Mouse (Mus musculus): ENCODE measurements around the gene Fstl1.

Gene Fstl1

DNA sequence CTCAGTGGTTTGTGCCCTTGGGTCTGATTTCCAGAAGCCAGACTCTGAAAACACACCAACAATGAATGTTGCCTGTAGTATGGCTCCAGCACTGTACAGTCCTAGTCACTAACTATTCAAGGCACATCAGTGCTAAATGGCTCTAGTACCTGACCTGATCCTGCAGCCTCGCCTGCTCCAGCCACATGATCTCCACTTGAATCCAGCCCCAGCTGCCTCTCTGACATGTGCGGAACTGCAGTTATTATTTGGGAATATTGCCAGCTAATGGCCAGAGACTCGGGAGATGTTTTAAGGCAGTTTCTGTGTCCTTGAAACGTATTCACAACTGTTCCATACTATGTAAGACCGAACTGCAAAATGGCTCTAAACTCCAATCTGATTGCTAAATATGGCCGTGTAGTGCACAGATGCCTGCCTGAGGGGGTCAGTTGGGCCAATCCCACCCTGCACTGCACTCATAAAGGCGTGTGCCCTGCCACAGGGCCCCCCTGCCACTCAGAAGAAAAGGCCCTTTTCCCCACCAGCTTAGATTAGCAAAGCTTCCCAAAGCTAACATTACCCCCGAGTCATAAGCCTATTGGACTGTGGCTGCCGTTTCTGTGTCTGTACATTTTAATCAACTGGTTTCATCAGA, 11.0 kb downstream of the Fstl1 start:
- no peak for DNase-seq (ENCODE audit: low read depth in 2 of 2, low spot score in 2 of 2)

DNA sequence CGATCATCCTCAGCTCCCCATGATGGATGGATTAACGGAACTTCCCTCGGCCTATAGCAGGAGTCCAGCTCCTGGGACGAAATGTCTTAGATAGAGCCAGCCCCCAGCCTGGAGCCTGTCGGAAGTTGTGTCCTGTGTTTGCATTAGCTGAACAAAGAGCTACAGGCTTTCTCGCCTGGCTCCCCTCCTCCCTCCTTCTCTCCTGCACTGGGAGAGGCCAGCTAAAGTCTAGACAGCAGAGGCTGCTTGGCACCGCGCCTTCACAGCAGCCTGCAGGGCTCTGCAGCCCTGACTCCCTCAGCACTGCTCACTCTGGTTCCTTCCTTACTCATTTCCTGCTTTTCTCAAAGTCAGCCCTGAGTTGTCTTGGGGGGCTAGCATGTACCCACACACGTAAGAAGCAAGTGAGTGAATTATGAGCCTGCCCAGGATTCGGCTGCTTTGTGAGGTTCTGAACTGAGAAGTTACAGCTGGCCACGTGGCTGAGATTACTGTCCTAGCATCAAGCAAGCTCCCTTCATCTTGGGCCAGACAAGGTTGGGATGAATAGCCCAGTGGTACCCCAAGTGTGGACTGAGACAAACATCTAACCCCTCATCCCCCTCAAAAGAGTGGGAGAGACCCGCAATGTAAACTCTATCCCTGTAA, 11.8 kb downstream of the Fstl1 start:
- no peak for DNase-seq (ENCODE audit: low read depth in 2 of 2, low spot score in 2 of 2)

DNA sequence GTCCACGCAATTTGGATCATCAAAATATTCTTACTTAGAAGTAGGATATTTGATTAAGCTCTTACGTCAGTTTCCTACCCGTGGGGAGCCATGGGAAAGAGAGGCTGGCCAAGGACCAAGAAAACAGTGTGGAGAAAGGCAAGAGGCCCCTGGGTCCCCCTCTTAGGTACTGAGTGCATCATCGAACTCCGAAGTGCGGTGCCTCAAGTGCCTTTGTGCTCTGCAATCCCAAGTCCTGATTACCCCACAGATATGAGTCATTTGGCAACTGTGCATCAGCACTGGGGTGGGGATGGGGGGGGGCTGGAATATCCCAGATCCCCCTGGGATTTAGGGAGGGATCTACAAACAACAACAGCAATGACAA, 12.3 kb downstream of the Fstl1 start:
- DNase-seq (ENCODE audit: low read depth in 2 of 2, low spot score in 2 of 2) = no peak

DNA sequence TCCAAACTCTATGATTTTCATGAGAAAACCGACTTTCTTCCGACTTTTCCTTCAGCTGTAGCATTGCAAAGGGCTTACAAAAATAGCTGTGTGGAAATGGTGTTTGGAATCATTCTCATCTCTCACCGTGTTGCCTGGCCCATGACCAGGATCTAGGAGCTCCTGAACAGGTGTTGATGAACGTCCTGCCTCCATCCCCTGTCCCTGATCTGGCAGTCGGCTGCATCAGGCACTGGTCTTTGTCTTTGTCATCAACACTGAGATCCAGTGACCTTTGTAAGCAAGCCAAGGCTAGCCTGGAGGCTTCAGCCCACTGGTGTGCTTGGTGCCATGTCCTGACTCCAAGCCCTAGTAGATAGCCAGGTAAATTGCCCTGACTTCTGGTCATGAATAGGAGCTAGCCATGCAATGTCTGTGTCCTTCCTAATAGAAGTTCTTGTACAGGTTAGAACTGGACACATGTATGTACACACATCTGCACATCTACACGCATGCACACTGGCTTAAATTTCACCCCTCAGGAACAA, 12.8 kb downstream of the Fstl1 start:
- DNase-seq (ENCODE audit: low read depth in 2 of 2, low spot score in 2 of 2) = no peak

DNA sequence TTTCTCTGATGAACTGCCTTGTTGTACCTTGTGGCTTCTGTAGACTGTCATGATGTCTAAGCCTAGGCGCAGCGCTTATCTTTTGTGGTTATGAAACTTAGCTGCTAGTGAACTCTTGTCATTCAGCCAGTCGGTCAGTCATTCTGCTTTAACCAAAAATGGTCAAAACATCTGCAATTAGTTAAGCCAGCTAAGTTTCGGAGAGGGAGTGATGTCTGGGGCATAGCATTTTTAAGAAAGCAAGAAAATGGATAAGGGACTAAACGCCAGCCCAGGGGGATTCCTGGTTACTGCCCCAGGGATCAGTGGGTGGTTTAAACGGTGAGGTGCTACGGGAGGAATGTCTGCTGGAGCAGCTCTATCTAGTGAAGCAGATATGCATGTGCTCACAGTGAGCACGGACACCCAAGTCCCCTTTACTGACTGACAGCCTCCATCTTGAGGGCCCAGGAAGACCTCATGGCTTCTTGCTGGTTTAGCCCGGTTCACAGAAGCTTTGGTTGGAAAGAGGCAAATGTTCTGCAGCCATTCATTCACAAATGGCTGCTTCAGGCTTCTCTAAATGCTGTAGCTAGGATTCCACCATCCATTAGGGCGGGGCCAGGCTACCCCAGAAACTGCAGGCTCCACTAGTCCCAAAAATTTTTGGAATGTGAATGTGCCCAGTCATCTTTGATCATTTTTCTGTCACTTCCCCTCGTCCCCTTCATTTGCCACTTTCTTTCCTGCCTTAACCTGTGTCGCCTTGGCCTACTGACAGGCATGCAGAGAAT, 13.5 kb downstream of the Fstl1 start:
- DNase-seq (ENCODE audit: low read depth in 2 of 2, low spot score in 2 of 2) = no peak

DNA sequence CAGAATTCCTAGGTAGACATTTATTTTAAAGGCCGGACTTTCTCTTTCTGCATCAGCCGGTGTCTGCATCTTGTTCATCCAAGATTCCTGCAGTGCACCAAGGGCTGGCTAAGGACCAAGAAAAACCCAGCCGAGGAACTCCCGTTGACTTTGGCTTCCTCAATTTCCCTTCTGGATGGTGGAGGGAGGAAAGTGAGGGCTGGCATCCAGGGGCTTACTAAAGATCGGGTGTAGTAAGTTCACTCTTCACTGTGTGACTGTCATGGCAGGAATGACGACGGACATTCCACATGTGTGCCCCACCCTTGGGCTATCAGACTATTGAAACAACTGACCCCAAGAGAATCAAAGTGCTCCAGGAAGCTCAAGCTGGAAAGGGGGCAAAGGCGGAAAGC, 14.1 kb downstream of the Fstl1 start:
- DNase-seq (ENCODE audit: low read depth in 2 of 2, low spot score in 2 of 2) = no peak

DNA sequence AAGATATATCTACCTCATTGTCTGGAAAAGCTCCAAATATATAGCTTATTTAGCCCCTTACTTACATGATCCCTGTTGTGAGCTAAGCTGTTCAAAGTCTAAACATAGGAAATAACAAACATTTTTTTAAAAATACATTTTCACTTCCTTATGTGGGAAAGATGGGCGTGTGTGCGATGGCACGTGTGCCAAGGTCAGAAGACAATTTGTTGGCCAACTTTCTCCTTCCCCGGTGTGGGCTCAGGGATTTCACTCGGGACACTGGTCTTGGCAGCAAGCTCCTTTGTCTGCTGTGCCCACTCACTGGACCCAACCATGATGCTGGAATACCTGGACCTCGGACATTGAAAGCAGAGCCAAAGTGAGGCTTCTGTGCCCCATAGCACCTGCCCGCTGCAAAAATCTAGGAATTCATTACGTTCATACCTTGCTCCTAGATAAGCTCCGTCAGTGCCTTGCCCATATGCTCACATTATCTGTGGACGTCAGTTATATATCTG, 19.0 kb downstream of the Fstl1 start:
- DNase-seq (ENCODE audit: low read depth in 2 of 2, low spot score in 2 of 2) = no peak

DNA sequence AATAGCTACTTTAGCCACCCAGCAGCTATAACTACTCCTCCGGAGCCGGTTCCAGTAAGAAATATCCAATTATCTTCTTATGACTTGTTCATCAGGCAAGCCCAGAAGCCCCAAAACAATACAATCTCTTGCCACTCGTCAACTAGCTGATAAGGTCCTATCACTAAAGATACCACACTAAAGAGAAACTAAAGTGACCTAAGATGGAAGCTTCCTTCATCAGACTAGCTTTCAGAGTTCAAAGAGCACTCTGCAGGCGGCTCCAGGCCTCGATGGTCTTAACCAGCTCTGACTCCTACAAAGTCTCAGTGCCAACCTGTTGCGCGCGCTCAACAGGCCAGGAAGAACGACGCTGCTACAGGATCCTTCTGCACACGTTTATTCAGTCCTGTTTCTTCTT, 19.6 kb downstream of the Fstl1 start:
- no peak for DNase-seq (ENCODE audit: low read depth in 2 of 2, low spot score in 2 of 2)

DNA sequence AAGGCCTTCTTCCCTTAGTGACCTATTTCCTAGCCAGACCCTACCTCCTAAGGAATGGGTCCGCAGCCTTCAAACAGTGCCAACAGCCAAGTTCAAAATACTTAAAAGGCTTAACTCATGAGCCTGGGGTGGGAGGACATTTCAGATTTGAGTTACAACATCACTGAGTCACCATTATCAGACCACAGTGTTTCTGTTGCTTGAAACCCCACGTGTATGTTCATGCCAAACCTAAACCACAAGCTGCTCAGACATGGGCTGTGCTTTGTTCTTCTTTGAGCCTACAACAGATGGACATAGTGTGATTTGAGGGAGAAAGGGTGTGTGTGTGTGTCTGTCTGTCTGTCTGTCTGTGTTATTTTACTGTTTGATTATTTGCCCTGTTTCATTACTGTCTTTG, 24.4 kb downstream of the Fstl1 start:
- DNase-seq (ENCODE audit: low read depth in 2 of 2, low spot score in 2 of 2) = no peak

DNA sequence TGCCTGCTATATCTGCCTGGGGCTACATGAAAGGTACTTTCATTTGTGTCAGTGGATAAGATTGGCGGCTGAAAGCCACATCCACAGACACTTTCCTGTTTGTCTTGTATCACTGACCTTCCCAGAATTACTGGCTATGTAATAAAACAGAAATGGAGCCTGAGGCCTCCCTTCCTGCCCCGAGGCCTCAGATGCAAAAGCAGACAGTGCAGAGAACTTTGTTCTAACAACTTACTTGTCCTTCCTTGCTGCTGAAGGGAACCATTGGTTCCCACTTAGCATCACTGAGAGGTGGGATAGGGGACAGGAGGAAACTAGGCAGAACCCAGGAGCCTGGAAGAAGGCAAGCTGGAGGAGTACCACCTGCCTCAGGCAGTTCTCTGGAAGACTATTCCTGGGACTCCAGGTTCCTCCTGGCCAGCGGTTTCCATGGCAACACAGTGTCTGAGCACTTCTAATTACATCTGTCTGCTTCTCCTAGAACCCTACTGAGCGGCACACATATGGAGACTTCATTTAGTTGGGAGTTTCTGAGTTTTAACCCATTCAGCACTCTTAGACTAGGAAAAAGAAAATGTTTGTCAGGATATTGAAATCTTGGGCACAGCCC, 26.1 kb downstream of the Fstl1 start:
- DNase-seq (ENCODE audit: low read depth in 2 of 2, low spot score in 2 of 2) = no peak

DNA sequence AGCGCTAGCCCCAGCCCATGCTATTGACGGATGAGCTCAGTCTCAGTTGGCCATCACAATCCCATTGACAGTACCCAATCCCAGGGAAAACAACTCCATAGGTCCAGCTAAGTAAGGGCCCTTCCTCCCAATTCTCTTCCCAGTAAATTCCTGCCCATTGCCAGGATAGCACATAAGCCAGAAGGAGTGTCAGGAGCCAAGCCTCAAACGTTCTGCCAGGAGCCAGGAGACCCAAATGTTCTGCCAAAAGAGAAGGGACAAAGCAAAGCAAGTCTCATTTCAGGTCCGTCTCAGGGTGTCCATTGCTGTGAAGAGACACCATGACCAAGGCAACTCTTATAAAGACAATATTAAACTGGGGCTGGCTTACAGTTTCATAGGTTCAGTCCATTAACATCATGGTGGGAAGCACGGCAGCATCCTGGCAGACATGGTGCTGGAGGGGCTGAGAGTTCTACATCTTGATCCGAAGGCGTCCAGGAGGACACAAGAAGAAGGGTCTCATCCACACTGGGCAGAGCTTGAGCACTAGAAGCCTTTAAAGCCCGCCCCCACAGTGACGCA, 26.8 kb downstream of the Fstl1 start:
- no peak for DNase-seq (ENCODE audit: low read depth in 2 of 2, low spot score in 2 of 2)

DNA sequence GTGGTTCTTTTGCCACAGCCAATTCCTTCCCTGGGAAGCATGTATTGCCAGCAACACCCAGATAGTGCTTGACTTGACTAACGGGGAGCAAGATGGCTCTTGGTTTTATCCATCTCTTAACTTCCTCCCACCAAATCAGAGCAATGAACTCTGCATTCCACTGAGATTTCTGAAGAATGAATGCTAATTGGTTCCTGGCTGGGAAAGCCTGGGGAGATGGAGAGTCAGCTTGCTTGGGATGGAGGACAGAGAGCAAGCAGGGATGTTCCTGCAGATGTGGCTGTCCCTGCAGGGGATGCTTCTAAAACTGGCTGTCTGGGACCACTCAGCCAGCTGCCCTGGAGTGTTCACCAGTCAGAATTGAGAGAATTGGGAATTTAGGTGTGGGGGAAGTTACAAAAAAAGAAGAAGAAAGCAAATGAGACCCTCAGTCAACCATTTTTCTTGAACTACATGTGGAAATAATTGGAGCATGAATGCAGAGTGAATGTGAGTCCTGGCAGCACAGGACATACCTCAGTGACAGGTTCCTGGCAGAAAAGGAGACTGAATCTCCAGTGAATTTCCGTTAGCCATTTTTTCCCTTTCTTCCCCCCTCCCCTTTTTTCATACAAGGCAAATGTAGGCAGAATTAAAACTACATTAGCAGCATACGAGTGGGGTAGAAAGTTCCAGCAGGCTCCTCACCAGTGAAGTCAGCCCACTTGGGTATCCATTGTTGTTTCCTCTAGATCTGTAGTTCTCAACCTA, 29.2 kb downstream of the Fstl1 start:
- DNase-seq (ENCODE audit: low read depth in 2 of 2, low spot score in 2 of 2) = no peak

DNA sequence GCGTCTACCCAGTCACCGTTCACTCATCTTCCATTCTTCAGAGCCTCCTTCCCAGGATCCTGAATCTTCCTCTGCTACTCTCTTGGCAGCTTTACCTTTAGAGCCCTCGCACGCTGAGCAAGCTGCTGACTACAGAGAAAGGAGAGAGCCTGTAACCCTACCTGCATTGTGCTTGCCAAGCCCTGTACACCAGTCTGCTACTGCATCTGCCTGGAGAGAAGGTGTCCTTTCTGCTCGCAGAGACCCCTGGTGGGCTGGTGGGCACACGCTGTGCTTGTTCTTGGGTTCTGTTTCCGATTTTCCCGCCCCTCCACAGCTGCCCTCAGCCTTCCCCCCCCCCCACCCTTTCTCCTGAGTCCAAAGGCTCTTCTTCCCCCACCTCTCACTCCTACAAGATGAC, 30.6 kb downstream of the Fstl1 start:
- no peak for DNase-seq (ENCODE audit: low read depth in 2 of 2, low spot score in 2 of 2)

DNA sequence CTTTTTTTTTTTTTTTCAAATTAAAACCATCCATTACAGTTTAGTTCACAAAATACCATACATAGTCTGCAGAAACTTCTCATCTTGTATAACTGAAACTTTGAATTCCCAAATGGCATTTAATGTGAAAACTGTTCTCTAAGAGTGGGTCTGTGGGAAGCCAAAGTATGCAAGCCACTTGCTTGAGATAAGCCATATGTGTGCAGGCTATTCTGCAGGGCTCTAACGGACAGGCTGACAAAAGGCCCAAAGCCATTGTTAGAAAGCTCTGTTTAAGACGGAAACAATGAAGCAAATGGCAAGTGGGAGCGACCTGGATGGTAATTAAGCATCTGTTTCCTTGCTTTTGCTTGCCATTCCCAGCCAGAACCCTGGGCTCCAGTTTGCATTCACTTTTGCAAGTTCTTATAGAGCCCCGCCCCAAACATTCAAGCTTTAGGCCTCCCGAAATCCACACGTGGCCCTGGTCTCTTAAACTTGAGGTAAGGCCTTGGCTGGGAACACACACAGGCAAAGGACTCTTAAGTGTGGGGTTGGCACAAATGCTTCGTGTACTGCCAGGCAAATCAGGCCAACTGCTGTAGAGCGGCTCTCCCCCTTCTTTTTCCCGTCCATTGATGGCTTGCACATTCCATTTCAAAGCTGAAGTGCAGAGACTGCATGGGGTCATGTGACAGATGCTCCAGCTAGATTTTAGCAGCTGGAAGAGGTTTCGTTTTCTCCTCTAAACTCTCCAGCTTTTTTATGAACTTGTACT, 32.4 kb downstream of the Fstl1 start:
- DNase-seq (ENCODE audit: low read depth in 2 of 2, low spot score in 2 of 2) = no peak

DNA sequence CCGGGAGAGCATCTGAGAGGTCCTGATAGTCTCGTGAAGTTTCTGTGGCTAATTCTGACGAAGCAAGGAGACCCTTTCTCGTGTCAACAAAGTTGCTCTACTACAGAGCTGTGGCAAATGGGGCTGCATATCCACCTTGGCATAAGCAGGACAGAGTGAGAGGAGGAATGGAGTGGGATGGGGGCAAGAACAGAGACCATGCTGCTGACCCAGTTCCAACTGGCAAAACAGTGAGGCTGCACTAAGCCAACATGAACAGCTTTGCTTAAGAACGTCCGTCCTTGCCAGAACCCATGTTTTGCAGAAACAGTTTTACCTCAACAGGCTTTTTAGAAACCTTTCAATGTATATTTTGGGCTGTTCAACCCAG, 32.9 kb downstream of the Fstl1 start:
- no peak for DNase-seq (ENCODE audit: low read depth in 2 of 2, low spot score in 2 of 2)

DNA sequence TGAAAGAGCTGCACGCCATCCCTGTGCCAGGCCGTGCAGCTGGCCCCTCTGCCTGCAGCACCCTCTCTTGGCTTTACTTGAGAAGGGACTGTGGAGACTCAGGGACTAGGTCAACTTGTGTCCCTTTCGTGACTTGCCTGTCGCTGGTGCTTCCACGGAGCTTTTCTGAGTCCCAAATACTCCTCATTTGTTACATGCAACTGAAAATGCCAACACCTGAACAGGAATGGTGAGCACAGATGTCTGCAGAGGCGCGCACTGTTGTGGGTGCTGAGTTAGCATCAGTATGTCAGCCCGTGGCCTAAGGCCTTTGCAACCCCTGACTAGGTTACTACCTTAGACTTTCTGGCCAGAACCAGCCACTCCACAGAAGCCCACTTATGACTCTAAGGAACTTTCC, 35.2 kb downstream of the Fstl1 start:
- no peak for DNase-seq (ENCODE audit: low read depth in 2 of 2, low spot score in 2 of 2)

DNA sequence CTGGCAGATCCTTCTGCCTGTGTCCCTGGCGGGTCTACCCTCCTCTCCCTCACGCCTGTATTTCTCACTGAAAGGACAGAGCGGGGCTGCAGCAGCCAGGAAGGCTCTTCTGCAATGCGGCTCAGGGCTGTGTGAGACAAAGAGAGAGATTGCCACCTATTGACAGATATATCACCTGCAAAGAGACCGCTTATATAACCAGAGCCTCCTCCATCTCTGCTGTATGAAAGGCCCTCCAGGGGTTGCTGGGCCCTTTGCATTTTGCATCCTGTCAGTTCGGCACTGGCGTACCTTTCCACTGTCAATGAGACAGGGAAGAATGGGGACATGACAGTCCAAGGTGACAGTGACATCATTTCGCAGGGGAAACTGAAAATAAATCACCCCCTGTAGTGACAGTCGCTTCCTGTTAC, 35.8 kb downstream of the Fstl1 start:
- no peak for DNase-seq (ENCODE audit: low read depth in 2 of 2, low spot score in 2 of 2)

DNA sequence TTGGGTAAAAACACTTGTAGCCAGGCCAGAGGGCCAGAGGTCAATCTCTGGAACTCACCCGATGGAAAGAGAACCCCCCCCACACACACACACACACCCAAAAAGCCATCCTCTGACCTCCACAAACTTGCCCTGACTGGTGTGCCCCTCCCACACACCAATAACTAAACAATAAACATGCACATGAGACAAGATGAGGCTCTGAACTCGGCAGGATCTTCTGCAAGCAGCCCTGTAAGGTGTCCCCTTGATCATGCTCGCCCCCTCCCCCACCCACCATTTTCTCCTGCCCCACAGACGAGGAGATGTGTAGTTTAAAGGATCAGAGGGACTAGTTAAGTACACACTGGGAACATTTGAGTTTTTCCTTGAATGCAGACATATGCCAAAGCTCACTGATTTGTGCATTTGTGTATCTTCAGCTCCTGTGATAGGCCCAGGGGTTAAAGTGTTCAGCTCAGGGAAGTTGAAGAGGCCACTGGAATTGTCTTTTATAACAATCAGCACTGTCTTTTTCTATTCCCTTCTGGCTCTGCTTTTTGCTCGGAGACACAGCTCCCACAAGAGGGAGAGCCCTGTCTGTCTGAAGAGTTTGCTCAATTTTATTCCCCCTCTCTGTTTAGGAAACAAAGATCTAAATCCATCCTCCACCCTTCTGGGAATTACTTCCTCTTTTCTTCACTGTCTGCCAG, 37.2 kb downstream of the Fstl1 start:
- DNase-seq (ENCODE audit: low read depth in 2 of 2, low spot score in 2 of 2) = no peak

DNA sequence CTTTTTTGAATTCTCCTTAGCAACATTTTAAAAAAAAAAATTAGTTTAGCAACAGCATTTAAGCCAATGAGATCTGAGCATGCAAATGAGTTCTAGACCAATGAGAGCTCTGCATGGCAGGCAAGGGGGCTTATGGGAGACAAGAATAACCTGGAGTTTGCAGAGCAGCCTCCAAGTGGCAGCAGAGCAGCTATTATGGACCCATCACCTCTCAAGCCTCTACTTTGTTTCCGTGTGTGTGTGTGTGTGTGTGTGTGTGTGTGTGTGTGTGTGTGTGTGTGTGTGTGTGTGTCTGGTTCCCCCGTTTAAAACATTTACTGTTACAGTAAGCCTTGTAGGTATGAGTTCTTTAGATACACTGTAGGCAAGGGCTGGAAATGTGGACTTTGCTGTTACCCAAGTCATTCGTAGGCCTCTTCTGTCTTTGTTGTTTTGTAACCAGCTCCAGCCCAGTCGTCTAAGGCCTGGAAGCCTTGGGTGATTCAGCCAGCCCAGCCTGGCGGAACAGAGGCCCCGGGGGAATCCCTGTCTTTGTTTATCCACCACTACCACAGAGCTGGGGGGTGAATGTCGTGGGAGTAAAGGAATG, 37.8 kb downstream of the Fstl1 start:
- DNase-seq (ENCODE audit: low read depth in 2 of 2, low spot score in 2 of 2) = peak in 1 of 2 experiments; percentile 8

Measured in CD8-positive naive resting alpha-beta T cell, adult 2 months (primary cell).